Mouse (Mus musculus) intestine, postnatal 0 days (tissue): ENCODE measurements around the gene A530016L24Rik. TPM values are rescaled to one million over a fixed set of nuclear protein-coding genes. Genes with fewer than 3 reads are reported as not detected.

ENCODE experiments used
- ATAC-seq: fragments of 200-750 bp; cut with Nextera tagmentation; 2 replicates; pipeline ENCODE4 v1.8.0; 2017; ENCODE audit warnings: mild to moderate bottlenecking, moderate TSS enrichment, moderate library complexity
- H3K27ac ChIP-seq: fragments of 300-500 bp; sonication (generic); 2 replicates; pipeline ENCODE4 v1.5.1; 2014; ENCODE audit warnings: mild to moderate bottlenecking, low read depth, low read length, moderate library complexity
- H3K27me3 ChIP-seq: fragments of 300-500 bp; sonication (generic); replicated peaks from 2 replicates; pipeline ENCODE4 v1.6.1; 2014; ENCODE audit warnings: low read length, mixed read lengths; ENCODE audit not compliant: control insufficient read depth, insufficient read depth
- H3K36me3 ChIP-seq: fragments of 300-500 bp; sonication (generic); 2 replicates; pipeline ENCODE4 v1.6.1; 2014; ENCODE audit warnings: mild to moderate bottlenecking, moderate library complexity; ENCODE audit not compliant: control insufficient read depth, insufficient read depth
- H3K4me1 ChIP-seq: fragments of 300-500 bp; sonication (generic); replicated peaks from 2 replicates; pipeline ENCODE4 v1.6.1; 2014; ENCODE audit warnings: antibody characterized with exemption, low read length, mixed read lengths; ENCODE audit not compliant: control insufficient read depth, insufficient read depth
- H3K4me2 ChIP-seq: fragments of 300-500 bp; sonication (generic); replicated peaks from 2 replicates; pipeline ENCODE4 v1.6.1; 2014; ENCODE audit warnings: low read depth, mild to moderate bottlenecking, moderate library complexity
- H3K4me3 ChIP-seq: fragments of 300-500 bp; sonication (generic); 2 replicates; pipeline ENCODE4 v1.5.1; 2014; ENCODE audit warnings: low read depth, low read length
- H3K9ac ChIP-seq: fragments of 300-500 bp; sonication (generic); 2 replicates; pipeline ENCODE4 v1.6.1; 2014; ENCODE audit warnings: mild to moderate bottlenecking, low read depth, low read length
- H3K9me3 ChIP-seq: fragments of 300-500 bp; sonication (generic); 2 replicates; pipeline ENCODE4 v1.6.1; 2016; ENCODE audit warnings: mixed run types; ENCODE audit not compliant: control insufficient read depth
- CTCF ChIP-seq: sonication (generic); IDR thresholded peaks from 2 replicates; pipeline ENCODE4 v1.5.1; 2016; ENCODE audit warnings: low read depth, mild to moderate bottlenecking, control low read depth, antibody characterized with exemption, moderate library complexity
- WGBS: fragments of 180-500 bp; shearing (Covaris S2); extraction: QIAGEN DNeasy Blood & Tissue Kit; methylation state at CpG from one replicate; pipeline ENCODE4 v1.1.7; 2014; 5-methylcytosine and 5-hydroxymethylcytosine counted together
- polyA plus RNA-seq: library from polyadenylated mRNA; unstranded; fragments of >200 nt; fragmentation: Nextera tagmentation; extraction: Ambion mirVana; gene quantifications from 2 replicates; pipeline ENCODE4 v1.2.1, GENCODE M21; 2015

The A530016L24Rik gene
- polyA plus RNA-seq, 1 experiment from 2014 or later, result 0.07 TPM

DNA sequence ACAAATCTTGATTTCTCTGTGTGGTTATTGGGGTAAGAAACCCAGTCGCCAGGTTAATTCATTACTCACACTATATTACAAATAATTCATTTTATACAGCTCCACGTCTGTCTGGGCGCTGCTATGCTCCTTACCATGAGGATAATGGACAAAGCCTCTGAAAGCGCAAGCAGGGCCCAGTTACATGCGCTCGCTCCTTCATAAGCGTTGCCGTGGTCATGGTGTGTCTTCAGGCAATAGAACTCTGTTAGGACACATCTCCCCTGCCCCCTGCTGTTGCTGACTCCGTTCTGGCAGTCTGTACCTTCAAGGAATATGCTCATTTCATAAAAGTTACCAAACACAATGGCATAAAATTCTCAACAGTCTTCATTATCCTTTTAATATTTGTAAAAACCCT is 37.4 kb upstream of the A530016L24Rik start:
- no peak for ATAC-seq
- H3K36me3 ChIP-seq, result no peaks in the 10 kb centered on the region
- WGBS, result 85% methylated on average over 9 of the region's 9 CpGs
- H3K4me2 ChIP-seq, result no peak overlapping the region
- no peak for TF ChIP-seq CTCF
- H3K4me3 ChIP-seq, result no peak overlapping the region
- H3K27ac ChIP-seq, result no peak overlapping the region
- H3K9ac ChIP-seq, result no peak overlapping the region
- H3K9me3 ChIP-seq, result no peaks in the 10 kb centered on the region
- H3K27me3 ChIP-seq, result no peaks in the 10 kb centered on the region
- H3K4me1 ChIP-seq, result no peaks in the 10 kb centered on the region

DNA sequence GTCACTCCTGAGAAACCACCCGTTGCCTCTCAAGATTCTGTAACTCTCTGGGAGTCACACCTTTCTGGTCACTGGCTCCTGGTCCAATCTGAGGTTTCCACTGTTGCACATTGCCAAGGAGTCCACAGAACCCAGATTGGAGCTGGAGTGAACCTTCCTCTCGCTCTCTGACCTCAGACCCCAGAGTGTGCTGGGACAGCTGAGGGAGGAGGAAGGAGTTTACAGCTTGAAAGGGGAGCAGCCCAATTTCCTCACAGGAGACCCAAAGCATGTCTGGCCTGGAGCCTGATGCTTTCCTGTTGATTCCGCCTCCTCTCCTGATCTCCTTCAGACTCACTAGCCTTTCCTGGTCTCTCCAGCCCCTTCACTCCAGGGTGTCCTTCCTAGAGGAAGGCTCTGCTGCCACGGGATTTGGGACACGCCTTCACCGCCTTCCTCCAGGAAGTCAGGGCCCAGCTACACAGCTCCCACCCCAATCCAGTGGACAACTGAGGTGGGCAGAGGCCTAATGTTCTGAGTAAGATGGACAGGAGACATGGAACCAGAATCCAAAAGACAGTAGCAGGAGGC is 33.0 kb upstream of the A530016L24Rik start:
- no peaks in the 10 kb centered on the region for H3K27me3 ChIP-seq
- no peak overlapping the region for H3K4me2 ChIP-seq
- H3K4me3 ChIP-seq, result no peak overlapping the region
- H3K9ac ChIP-seq, result no peak overlapping the region
- 60% methylated on average over 6 of the region's 6 CpGs for WGBS
- H3K4me1 ChIP-seq, result no peaks in the 10 kb centered on the region
- H3K9me3 ChIP-seq, result no peaks in the 10 kb centered on the region
- no peak for ATAC-seq
- no peak overlapping the region for H3K27ac ChIP-seq
- H3K36me3 ChIP-seq, result no peaks in the 10 kb centered on the region
- no peak for TF ChIP-seq CTCF

DNA sequence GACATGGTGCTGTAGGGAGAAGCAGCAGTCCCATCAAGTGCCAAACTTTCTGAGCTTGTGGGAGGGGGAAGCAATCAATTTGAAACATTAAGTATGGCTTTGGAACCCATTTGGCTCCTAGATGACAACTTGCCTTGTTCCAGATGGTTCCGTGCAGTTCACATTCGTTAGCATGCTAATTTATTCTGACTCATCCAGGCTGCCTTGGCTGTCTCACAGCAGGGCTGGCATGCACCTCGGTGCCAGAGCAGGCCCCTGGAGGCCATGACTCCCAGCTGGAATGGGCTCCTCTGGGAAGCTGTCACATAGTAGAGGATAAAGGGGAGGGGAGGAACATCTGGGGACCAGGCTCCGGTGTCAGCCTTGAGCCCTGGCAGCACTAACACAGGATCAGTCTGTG is 31.4 kb upstream of the A530016L24Rik start:
- WGBS, result 55% methylated on average over 4 of the region's 4 CpGs
- H3K27ac ChIP-seq, result no peak overlapping the region
- no peak for TF ChIP-seq CTCF
- no peaks in the 10 kb centered on the region for H3K36me3 ChIP-seq
- H3K9ac ChIP-seq, result no peak overlapping the region
- H3K4me1 ChIP-seq, result 0 out of 2 replicates have a peak, but pooled peaks cover 5% of the 10 kb centered on the region
- no peaks in the 10 kb centered on the region for H3K27me3 ChIP-seq
- no peak for ATAC-seq
- no peak overlapping the region for H3K4me3 ChIP-seq
- H3K4me2 ChIP-seq, result no peak overlapping the region
- H3K9me3 ChIP-seq, result no peaks in the 10 kb centered on the region

DNA sequence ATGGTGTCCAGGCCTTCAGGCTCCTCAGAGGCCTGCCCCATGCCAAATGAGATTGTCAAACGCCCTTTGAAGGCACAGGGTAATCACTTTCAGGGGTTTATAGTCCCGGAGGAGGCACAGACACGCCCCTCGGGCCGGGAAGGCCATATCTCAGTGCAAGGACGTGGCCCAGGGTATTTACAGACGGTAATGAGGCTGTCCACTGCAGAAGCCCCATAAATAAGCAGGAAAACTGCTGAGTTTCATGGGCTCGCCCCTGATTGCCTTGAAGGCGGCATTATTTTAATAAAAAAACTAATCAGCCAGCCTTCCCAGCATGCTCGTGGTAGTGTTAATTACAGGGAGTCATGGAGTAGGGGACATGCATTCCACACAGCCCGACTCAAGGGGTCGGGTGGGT is 26.8 kb upstream of the A530016L24Rik start:
- Histone ChIP-seq H3K4me2 (no peak overlapping the region), H3K36me3 (no peaks in the 10 kb centered on the region), H3K9ac (no peak overlapping the region), H3K4me3 (no peak overlapping the region), H3K4me1 (peaks cover 8% of the 10 kb centered on the region), H3K27ac (no peak overlapping the region), H3K27me3 (no peaks in the 10 kb centered on the region), H3K9me3 (no peaks in the 10 kb centered on the region)
- no peak for ATAC-seq
- no peak for TF ChIP-seq CTCF
- WGBS, result 24% methylated on average over 12 of the region's 12 CpGs

DNA sequence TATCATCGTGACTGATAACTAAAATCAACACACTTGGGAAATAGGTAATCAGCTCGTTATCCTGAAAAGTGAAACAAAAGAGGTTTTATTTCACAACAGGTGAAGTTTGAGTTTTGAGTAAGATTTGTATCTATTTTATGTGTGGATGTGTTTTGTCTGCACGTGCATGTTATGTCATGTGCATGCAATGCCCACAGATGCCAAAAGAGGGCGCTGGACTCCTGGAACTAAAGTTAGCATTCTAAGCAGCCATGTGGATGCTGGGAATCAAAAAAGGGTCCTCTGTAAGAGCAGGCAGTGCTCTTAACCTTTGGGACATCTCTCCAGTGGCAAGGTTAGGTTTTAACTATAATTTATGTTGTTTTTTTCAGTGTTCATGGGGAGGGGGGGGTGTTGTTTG is 26.0 kb upstream of the A530016L24Rik start:
- Histone ChIP-seq H3K4me1 (peaks cover 8% of the 10 kb centered on the region), H3K9me3 (no peaks in the 10 kb centered on the region), H3K27me3 (no peaks in the 10 kb centered on the region), H3K4me3 (no peak overlapping the region), H3K27ac (no peak overlapping the region), H3K9ac (no peak overlapping the region), H3K4me2 (no peak overlapping the region), H3K36me3 (no peaks in the 10 kb centered on the region)
- no peak for ATAC-seq
- WGBS, result 63% methylated on average over 4 of the region's 4 CpGs
- peak; percentile 53 for TF ChIP-seq CTCF

DNA sequence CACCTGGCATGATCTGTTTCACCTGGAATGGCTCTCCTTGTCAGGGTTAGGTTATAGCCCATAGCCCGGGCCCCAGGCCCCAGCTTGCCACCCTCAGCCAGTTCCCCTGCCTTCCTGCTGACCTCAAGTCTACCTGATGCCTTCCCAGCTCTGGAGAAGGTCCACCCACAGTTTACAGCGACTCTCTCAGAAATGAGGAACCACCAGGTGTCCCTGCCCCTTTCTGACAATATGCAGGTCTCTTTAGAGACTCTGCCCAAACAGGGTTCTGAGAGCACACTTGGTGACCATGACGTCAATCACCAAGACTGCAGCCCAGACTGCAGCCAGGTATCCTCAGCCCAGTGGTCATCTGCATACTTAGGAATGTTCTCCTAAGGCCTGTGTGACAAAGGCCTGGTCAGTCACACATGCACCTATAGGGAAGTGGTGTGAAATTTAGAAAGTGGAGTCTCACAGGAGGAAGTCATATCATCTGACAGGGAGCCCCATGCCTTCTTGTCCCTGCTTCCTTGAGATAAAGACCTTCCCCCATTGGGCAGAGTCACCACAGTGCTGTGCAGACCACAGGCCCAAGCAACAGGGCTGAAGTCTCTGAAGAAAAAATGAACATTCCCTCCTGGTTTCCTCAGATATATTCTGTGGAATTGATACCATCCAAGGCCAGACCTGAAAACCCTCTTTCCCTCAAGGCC is 25.4 kb upstream of the A530016L24Rik start:
- TF ChIP-seq CTCF, result no peak
- Histone ChIP-seq H3K27ac (no peak overlapping the region), H3K9me3 (no peaks in the 10 kb centered on the region), H3K36me3 (no peaks in the 10 kb centered on the region), H3K4me2 (no peak overlapping the region), H3K27me3 (no peaks in the 10 kb centered on the region), H3K4me3 (no peak overlapping the region), H3K4me1 (peaks cover 8% of the 10 kb centered on the region), H3K9ac (no peak overlapping the region)
- WGBS, result 70% methylated on average over 3 of the region's 3 CpGs
- no peak for ATAC-seq
